Mouse (Mus musculus) Patski (cell line): Measurements from ENCODE around the gene Omt2b. TPM values are rescaled to one million over a fixed set of nuclear protein-coding genes. Genes with fewer than 3 reads are reported as not detected.
"Not testable (repeated sequence)": the region's sequence is repeated elsewhere in the genome, so short reads cannot be mapped to it uniquely, and the experiment has no call there.

Experiments used
- ATAC-seq: fragments of 100-300 bp; one replicate; pipeline ENCODE4 v1.8.0; 2021
- CTCF ChIA-PET: fragments of 350-600 bp; sonication (Branson Sonifier 250); formaldehyde crosslinking; loops from one replicate; lab custom pipeline; 2022; ENCODE audit warnings: inconsistent platforms; lab: Charles Lee
- POLR2A ChIA-PET: fragments of 350-600 bp; sonication (Branson Sonifier 250); formaldehyde crosslinking; loops from one replicate; lab custom pipeline; 2022; ENCODE audit warnings: antibody characterized with exemption, inconsistent platforms; lab: Charles Lee
- DNase-seq: peaks from one replicate; pipeline ENCODE4 v3.0.0-alpha.2; 2011; ENCODE audit warnings: low read depth, low spot score
- H3K27me3 ChIP-seq: fragments of 371-371 bp; one replicate; pipeline ENCODE4 v1.5.1; 2021
- CTCF ChIP-seq: fragments of 100-300 bp; IDR thresholded peaks from one replicate; pipeline ENCODE4 v1.5.1; 2021
- in situ Hi-C: fragments of 300-500 bp; cut with MboI; formaldehyde crosslinking; loops from 3 replicates; pipeline ENCODE4 v1.11.1; 2018; ENCODE audit warnings: low pct_unique_long_range_greater_than_20kb, mixed read lengths
- polyA plus RNA-seq: library from polyadenylated mRNA; unstranded; gene quantifications from one replicate; pipeline ENCODE4 v1.2.3, GENCODE M21; 2021

The Omt2b gene
- polyA plus RNA-seq = not detected

- ATAC-seq, CTCF ChIA-PET: not testable (repeated sequence)
- in situ Hi-C loops = loop anchor here (10.0 kb wide), 1 partner anchor 58 kb away; no protein-coding TSS in a partner anchor
Measured at GRCm38 (mm10) chr9:78327289-78327688, at the start of gene Omt2b. TSS of gene Omt2b (plus strand) at chr9:78327589.

DNA sequence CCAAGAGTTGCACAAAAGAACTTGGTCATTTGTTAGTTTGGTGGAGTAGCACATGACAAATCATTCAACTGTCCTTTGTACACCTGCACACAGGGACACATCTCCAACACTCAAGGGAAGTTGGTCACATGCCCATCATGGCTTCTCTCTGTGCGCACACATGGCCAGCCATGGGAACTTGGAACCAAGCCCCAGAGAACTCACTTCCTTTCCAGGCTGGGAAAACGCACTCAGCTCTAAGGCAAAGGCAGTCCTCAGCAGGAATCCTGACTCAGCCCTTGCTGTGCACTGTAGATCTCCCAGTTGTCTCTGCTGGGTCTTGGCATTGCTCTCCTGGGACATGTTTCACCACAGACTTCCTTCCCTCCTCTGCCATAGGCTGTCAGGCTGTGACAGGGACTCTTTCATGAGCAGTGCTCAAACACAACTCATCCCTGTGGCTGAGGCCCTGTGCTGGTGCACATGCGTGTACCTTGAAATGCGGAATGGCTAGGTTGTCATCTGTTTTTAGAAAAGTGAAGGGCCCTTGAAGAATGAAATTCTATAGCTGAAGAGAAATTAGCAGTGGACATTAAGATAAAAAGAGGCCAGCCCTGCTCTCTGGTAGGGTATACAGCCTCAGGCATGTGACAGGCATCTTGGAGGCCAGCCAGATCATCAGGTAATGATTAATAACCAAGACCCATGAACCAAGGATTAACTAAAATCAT is 45.2 kb upstream of the Omt2b start:
- in situ Hi-C loops, POLR2A ChIA-PET, H3K27me3 ChIP-seq, DNase-seq, CTCF ChIA-PET: not testable (repeated sequence)
- peak; percentile 91 for ATAC-seq

More at GRCm38 (mm10) chr9:78327289-78327688, at the start of gene Omt2b:
- DNase-seq, POLR2A ChIA-PET, H3K27me3 ChIP-seq: not testable (repeated sequence)

- peak; percentile 69 for ATAC-seq
- H3K27me3 ChIP-seq, DNase-seq, CTCF ChIA-PET, POLR2A ChIA-PET, in situ Hi-C loops: not testable (repeated sequence)
Measured at GRCm38 (mm10) chr9:78289063-78289462, 38.3 kb upstream of the Omt2b start.

- CTCF ChIA-PET, in situ Hi-C loops, DNase-seq, ATAC-seq, H3K27me3 ChIP-seq, POLR2A ChIA-PET: not testable (repeated sequence)
Measured at GRCm38 (mm10) chr9:78289723-78290122, 37.7 kb upstream of the Omt2b start, which contains the start of gene Gm10639. TSS of gene Gm10639 (plus strand) at chr9:78289923.

DNA sequence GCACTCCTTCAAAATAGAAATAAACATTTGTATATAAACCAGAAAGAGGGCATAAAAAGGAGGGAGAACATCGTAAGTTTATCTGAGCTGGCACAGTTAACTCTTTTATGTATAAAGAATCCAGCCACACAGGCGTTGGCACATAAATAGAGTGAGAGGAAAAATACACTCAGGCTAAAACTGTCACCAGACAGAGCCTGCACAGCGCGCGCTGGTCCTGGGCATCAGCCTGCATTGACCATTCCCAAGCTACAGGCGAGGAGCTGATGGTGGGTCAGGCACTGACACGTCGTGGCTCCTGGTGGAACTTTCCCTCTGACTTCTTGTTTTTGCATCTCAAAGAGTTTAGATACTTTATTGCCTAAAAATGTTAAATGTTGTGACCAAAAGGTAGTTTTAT is 34.9 kb upstream of the Omt2b start:
- DNase-seq, H3K27me3 ChIP-seq, POLR2A ChIA-PET, CTCF ChIA-PET, in situ Hi-C loops, ATAC-seq: not testable (repeated sequence)

DNA sequence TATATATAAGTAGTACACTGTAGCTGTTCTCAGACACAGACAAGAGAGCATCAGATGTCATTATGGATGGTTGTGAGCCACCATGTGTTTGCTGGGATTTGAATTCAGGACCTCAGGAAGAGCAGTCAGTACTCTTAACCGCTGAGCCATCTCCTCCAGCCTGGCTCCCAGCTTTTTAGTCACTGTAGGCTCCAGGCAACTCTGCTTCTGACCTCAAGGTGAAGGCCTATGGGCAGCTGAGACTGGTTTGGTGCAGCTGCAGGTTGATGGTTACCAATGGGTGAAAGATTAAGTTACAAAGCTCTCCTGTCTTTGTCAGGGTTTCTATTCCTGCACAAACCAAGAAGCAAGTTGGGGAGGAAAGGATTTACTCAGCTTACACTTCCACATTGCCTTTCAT is 33.7 kb upstream of the Omt2b start:
- in situ Hi-C loops, CTCF ChIA-PET, DNase-seq, ATAC-seq, H3K27me3 ChIP-seq, POLR2A ChIA-PET: not testable (repeated sequence)

DNA sequence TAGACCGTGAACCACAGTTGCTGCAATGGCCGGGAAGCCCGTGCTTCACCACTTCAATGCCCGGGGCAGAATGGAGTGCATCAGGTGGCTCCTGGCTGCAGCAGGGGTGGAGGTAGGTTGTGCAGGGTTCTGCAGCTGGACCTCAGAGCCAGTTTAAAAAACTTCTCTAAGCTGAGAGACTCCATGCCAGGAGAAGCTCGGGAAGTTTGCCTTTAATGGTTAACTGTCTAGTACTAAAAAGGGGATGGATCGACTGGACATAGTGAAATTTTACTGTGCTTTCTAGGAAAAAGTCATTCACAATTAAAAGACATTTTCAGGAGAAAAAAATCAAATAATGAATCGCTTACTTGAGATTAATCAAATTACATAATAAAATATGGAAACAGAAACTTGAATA is 32.6 kb upstream of the Omt2b start:
- POLR2A ChIA-PET, DNase-seq, ATAC-seq, CTCF ChIA-PET, in situ Hi-C loops, H3K27me3 ChIP-seq: not testable (repeated sequence)

DNA sequence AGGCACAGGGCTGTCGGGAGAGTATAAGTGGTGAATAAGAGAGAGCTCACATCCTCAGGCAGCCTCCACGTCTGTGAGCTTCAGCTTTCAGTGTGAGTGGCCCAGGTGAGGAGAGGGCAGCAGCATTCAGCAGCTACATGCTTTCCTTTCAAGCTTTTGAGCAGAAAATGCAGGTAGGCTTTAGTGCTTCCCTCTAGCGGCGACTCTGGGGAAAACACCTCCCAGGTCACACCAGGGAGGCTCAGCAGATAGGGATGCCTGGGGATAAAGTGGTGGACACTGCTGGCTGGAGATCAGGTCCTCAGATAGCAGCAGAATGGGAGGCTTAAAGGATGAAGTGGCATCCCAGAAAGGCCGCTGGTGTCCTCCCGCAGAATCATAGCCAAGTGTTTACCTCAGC is 31.3 kb upstream of the Omt2b start:
- H3K27me3 ChIP-seq, in situ Hi-C loops, CTCF ChIA-PET, DNase-seq, POLR2A ChIA-PET: not testable (repeated sequence)
- TF ChIP-seq CTCF = peak; percentile 71
- peak; percentile 35 for ATAC-seq

GRCm38 (mm10) chr9:78298232-78298631 is 29.2 kb upstream of the Omt2b start:
- in situ Hi-C loops = no loop called here
- no peak for DNase-seq
- ChIA-PET CTCF (no interaction called here), POLR2A (no interaction called here)
- TF ChIP-seq CTCF = no peak
- H3K27me3 ChIP-seq = no peaks in the 10 kb centered on the region
- no peak for ATAC-seq

GRCm38 (mm10) chr9:78299143-78299542 is 28.2 kb upstream of the Omt2b start:
- POLR2A ChIA-PET, CTCF ChIA-PET: not testable (repeated sequence)

GRCm38 (mm10) chr9:78308122-78308521 is 19.3 kb upstream of the Omt2b start:
- CTCF ChIA-PET = interaction anchor here (1.3 kb wide), 1 partner anchor 11 kb away, joined by 3 read pairs; no protein-coding TSS in a partner anchor

More at GRCm38 (mm10) chr9:78299143-78299542, 28.2 kb upstream of the Omt2b start:
- DNase-seq, H3K27me3 ChIP-seq, in situ Hi-C loops, ATAC-seq: not testable (repeated sequence)

More at GRCm38 (mm10) chr9:78308122-78308521, 19.3 kb upstream of the Omt2b start:
- DNase-seq, ATAC-seq, H3K27me3 ChIP-seq, POLR2A ChIA-PET: not testable (repeated sequence)
- in situ Hi-C loops = loop anchor here (25.0 kb wide), 1 partner anchor 96 kb away; no protein-coding TSS in a partner anchor
